Mouse (Mus musculus) ES-CJ7 (cell line): ENCODE measurements around the gene Sugt1.

ENCODE experiments used
- DNase-seq: peaks from one replicate; pipeline ENCODE4 v3.0.0; 2011; ENCODE audit warnings: low read depth, low spot score

Sugt1 gene

DNA sequence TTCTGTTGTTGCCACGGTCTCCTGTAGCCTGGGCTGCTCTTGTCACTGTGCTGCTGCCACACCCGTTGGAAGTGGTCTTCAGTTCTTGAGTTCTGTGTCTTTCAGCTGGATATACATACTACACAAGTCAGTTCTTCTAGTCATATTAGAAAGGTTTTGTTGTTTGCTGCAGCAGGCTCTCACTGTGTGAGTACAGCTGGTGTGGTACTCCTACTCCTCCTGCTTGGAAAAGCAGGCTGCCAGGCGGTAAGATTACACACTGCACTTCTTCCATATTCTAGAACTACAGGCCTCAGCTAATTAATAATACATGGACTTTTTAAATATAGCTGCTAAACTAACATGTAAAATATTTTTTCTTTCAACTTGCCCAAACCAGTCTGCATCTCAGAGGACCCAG, 19.4 kb downstream of the Sugt1 start:
- DNase-seq, result no peak

DNA sequence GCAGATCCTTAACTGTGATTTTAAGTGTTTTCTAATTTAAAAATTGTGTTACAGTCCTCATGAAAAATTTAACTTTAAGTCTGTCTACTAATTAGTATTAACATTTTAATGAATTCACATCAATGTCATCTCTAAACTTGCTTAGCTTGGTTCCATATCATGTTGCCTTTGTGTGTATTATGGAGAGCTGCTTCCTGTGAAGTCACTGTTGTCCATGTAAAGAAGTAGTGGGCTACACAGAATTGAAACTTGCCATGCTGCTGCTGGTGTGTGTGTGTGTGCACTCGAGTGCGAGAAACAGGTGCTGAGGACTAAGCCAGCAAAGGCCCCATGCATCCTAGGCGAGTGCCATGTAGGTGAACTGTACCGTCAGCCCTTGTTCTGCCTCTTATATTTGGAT, 19.9 kb downstream of the Sugt1 start:
- no peak for DNase-seq

DNA sequence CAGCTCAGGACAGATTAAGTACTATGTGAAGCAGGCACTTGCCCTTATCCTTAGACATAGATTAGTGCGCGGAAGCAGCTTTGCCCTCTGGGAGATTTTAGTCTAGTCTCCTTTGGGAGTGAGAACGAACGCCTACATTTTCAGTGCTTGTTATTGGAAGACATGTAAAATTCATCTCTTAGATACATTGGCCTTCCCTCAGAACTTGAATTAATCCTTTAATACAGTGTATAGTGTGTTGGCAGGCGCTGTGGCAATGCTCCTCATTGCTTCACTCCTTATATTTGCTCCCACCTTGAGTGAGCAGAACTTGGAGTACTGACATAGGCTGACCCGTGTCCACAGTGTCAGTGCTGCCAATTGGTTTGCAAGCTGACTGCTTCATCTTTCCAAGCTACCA, 20.8 kb downstream of the Sugt1 start:
- DNase-seq, result no peak

DNA sequence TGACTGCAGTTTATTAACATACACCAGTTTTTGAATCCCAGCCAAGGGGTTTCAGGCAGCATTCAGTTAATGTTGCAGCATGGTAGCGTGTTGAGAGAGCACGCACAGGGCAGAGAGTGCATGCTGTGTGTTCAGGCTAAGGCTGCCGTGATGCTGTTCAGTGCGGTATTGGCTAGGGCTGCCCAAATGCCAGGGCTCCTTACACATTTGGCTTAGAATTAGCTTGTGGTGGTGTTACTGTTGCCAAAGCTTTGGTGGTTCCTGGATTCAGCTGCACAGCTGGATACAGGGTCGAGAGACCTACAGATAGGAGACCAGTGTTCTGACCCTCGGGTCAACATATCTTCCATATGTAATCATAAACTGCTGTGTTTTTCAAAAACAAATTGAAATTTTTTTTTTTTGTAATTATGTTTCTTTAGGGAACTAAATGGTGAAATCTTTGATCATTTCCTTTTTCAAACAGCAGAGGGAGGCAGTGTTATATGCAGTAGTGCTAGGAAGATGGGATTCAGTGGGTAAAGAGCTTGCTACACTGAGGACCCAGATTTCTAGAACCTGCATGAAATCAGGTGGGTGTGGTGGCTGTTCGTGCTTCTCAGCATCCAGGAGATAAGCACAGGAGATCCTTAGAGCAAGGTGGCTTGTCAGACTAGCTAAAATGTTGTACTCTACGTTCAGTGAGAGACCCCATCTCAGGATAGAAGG, 29.8 kb downstream of the Sugt1 start:
- DNase-seq, result peak; percentile 17

DNA sequence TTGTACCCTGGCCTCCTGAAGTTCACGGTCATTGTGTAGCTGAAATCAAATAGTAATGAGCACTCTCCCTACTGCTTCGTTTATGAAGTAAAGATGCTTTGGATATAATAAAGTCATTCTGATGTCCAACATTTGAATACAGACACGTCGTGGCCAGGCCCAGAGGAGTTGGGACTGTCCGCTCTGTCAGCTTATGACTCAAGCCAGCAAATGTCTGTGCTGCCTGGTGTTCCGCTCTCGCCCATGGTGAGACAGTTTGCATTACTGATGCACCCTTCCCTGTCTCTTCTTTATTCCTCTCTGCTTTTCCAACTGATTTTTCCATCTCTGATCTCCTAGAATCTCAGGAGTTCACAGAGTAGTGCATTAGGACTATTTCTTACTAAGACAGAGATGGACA, 32.3 kb downstream of the Sugt1 start:
- no peak for DNase-seq

DNA sequence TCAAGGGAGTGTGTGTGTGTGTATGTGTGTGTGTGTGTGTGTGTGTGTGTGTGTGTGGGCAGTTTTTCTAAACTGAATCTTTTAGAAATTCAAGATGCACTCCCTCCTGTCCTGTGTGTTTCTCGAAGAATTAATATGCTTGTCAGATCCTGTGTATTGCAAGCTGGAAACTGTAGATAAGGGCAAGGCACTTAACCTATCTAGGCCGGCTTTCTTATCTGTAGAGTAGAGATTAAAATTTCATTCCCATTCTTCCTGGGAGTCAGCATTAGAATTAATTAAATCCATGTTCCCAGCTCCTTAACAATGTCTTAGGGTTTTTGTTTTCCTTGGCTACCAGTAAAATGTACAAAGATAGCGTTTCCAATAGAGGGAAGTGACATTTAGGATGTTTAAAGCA, 33.7 kb downstream of the Sugt1 start:
- no peak for DNase-seq

DNA sequence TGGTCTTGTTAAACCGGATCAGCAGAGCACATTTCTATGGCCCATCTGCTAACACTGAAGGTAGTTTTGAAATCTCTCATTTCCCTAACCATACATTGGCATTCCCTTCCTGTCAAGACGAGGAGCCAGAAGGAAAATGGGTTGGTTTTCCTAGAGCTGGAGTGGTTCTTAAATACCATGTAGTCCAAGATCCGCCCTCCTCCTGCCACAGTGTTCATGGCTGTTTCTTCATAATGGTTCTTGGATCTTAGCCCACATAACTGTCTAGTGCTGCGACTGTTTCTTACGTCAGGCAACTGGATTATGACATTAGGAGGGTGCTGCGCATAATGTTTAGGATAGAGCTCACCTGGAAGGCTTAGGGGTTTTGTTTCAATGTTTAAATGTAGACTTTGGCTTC, 44.8 kb downstream of the Sugt1 start:
- DNase-seq, result no peak

DNA sequence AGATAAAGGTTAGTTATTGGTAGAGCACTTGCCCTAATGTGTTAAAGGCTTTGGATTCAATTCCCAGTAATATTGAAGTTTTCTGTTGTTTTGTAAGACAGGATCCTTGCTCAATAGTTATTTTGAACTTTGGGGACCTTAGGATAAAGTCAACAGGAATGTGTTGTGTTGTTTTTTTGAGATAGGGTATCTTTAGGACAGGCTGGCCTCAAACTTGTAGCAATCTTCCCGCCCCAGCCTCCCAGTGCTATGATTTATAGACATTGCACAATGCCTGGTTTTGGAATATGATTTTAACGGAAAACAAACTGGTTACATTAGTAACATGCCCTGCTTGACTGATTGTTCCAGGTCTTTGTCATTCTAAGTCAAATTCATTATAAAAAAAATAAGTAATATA, 45.7 kb downstream of the Sugt1 start:
- DNase-seq, result no peak

DNA sequence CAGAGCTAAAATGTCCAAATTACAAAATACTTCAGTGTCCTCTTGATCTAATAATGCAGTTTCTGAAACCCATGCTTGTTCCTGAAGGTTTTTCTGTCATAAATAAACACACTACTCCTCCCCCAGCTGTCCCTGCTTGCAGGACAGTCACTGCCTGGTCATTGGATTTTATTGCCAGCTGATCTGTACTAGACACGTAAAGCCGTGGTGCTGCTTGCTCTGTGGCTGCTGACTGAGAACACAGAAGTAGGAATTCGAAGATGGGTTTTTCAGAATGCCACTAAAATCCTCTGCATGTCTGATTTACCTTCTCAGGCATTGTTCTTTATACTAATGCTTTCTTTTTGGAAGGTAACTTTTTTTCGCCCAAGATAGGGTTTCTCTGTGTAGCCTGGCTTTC, 49.3 kb downstream of the Sugt1 start:
- DNase-seq, result no peak

DNA sequence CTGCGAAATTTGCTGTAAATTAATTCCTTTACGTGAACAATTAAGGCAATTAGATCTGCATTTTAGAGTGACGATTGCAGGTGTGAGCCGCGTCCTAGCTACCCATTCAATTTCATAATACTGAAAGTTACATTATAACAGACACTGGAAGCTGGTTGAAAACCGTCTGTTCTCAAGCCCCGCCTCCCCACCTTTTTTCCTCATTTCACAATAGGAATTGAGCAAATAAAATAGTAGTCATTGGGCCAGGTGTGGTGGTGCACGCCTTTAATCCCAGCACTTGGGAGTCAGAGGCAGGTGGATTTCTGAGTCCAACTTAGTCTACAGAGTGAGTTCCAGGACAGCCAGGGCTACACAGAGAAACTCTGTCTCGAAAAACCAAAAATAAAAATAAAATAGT, 54.6 kb downstream of the Sugt1 start:
- no peak for DNase-seq

DNA sequence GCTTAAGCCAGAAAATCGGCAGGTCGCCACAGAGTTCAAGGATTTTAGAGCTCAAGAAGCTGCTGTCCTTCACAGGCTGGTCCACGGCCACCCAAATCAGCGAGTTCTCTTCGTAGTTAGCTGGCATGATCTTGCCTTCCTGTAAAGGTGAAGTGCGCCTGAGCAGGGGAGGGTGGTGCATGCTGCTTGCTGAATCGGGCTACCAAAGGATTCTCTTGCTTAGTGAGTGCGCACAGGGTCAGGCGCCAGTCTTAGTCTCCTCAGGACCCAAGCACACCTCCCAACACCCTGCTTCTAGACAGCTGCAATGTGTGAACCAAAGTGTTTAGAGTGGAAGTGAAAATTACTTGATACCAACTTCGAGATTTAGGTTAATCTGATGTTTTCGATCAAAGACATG, 57.9 kb downstream of the Sugt1 start:
- no peak for DNase-seq

DNA sequence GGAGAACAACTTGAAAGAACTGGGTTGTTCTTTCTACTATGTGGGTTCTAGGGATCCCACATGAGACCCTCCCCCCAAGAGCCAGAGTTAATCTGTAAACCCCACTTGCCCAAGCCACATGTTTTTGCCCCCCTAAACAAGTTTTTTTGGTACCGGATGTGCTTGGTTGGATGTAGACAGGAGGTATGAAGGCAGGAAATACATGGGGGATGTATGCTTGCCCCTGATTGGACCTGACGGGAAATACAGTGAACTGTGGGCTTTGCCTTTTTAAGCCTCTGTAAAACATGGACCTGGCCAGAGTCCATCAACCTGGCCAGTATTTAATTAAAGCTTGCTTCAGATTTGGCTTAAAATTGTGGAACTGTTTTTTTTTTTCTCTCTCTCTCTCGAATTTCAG, 62.2 kb downstream of the Sugt1 start:
- no peak for DNase-seq

DNA sequence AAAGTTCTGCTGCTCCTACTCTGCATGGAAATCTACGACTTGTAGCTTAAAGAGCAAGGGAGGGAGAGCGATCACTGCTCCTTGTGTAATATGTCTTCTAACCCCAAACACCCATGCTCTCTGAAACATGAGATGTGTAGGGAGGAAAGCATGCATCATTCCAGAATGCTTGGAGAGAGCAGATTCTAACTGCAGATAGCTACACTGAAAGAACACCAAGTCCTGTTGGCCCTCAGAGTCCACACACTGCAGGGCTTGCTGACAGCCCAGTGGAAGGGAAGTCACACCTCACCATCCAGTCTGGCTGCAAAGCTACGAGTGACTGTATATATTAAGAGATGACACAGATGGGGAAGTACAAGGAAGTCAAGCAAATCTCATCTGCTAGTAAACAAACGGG, 65.2 kb downstream of the Sugt1 start:
- DNase-seq, result no peak

DNA sequence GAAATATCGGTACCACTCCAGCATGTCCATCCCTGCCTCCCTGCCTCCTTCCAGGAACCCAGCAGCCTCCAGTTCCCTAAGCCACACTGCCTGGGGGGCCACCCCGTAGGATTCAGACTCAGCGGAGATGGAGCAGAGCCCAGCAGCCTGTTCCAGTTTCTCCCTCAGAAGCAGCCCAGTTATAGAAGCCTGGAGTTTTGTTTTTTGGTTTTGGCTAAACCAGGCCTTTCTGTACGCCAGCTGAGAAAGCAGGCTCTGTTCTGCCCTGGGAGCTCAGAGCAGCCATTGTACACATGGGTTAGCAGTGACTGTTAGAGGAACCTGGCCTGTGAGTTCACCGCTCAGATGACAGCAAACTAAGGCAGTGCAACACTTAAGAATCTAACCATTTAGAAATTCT, 70.8 kb downstream of the Sugt1 start:
- DNase-seq, result no peak

DNA sequence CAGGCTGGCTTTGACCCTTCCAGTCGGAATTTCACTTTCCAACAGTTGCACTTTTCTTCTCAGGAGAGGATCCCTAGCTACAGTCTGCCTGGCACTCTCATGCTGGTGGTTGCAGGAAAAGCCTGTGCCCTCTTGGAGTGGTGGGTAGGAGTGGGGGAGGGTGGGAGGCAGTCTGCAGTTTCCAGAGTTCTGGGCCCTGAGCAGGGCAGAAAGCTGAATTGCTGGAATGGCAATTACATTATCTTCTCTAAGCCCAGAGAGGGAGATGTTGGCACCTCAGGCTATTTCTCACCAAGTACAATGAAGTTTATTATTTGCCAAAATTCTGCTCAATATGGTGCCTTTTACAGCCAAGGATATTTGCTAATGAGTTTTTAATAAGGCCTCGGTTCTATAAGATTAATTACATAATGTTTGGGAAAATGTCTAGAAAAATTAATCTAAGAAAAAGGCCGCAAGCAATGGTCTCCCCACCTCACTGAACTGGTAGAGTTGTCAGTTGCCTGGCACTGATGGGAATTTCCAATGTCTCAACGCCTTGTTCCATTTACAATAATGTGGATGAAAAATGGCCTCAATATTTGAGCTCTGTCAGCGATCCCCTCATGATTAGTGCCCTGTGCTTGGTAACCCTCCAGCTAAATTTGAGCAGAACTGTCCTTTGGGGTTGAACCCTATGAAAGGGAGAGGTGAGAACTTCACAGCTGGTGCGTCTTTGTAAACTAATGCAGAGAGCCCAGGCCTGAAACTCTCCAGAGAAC, 71.4 kb downstream of the Sugt1 start:
- no peak for DNase-seq

DNA sequence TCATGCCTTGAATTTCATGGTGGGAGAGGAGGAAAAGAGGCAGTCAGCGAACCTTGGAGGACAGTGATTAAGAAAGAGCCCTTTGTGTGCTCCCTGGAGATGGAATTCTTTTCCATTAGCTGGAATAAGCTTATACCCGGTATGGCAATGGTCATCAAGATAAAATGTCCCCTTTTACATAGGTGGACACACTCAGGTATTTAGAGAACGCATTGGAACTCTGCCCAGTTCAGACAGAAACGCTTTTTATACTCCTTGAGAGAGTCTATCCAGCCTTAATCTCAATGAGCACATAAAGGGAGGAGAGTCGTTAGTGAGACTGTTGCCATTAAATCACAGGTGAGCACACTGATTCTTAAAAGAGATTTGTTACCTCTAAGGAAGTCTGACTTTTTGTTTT, 73.0 kb downstream of the Sugt1 start:
- DNase-seq, result no peak

DNA sequence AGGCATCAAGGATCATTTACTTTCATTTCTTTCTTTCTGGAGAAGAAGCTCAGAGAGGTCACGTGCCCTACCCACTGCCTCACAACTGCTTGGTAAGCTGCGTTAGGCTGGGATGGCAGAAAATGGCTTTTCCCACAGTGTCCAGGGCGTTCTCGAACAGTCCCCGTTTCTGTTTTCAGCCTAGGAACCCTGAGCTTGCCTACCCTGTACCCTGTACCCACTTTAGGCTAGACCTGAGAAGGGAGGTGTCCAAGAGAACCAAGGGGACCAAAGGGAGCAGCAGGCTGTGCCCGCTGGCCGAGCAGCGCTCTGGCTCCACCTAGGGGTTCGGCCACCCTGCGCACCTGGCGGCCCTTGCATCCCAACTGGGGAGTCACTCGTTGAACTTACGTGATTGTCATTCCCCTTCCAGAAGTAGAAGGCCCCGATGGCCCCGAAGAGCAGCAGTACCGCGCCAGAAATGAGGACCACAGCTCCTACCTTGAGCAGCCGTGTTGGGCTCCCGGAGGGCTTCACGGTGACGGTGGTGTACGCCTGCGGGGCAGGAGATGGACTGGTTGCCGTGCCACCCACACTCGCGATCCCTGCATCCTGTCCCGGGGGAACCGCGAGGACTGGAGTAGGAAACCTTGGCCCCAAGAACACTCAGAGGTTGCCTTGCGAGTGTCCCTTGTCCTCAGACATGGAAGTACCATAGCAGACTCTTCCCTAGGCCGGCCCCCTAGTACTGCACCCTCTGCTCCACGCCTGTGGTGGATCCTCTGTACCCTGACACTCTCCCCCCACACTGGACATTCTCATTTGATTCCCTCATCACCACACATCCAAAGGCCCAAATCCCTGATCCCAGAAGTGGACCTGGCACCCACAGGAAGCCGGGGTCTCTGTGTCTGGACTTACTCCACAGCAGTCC, 73.8 kb downstream of the Sugt1 start:
- DNase-seq, result peak; percentile 44

DNA sequence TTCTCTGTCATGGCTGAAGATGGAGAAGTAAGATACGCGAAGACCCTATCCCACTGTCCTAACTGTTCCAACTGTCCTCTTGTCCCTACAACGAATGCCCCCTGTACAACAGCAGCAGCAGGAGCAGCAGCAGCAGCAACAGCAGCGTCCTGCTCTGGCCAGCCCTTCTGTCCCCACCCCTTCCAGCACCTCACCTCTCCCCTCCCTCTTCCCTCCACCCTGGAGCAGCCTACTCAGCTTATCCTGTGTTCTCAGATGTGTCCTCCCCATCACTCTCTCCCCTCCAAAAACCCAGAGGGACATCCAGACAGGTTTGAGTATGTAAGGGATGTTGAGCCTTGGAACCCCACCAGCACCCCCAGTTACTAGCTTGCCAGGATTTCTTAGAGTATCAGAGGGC, 74.5 kb downstream of the Sugt1 start, which contains the start of gene Cnmd:
TSS of gene Cnmd (minus strand) at position 170 of the 400 bp plus-strand sequence.
- no peak for DNase-seq

DNA sequence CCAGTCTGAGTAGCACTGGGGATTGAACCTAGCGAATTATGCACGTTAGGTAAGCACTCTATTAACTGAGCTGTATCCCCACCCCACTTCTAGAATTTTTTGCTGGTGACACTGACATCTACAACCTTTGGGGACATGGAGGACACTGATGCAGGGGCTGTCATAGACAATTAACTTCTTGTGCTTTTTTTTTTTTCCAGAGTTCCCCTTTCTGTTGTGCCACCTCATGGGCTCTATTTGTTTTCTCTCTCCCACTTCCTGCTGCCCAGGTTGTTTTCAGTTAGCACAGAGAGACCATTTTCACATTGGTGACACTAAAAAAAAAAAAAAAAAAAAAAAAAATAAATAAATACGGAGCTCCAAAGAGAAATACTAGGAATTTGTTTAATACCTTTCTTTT, 83.5 kb downstream of the Sugt1 start:
- DNase-seq, result no peak

DNA sequence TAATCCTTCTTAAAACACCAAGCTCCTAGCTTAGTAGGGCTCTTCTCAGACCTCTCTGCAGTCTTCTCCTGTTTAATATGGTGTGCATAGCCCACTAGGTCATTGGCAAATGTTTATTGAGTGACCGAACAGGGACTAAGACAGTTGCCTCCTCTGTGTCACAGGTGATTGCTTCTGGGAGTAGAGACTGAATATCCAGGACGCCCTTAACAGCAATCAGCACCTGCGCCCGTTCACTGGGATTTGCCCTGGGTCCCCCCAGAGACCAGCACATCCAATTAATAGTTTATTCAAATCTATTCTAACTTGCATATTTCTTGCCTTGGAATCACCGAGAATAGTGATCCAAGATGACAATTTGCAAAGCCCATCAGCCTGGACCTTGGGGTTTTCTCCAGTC, 85.1 kb downstream of the Sugt1 start:
- no peak for DNase-seq

DNA sequence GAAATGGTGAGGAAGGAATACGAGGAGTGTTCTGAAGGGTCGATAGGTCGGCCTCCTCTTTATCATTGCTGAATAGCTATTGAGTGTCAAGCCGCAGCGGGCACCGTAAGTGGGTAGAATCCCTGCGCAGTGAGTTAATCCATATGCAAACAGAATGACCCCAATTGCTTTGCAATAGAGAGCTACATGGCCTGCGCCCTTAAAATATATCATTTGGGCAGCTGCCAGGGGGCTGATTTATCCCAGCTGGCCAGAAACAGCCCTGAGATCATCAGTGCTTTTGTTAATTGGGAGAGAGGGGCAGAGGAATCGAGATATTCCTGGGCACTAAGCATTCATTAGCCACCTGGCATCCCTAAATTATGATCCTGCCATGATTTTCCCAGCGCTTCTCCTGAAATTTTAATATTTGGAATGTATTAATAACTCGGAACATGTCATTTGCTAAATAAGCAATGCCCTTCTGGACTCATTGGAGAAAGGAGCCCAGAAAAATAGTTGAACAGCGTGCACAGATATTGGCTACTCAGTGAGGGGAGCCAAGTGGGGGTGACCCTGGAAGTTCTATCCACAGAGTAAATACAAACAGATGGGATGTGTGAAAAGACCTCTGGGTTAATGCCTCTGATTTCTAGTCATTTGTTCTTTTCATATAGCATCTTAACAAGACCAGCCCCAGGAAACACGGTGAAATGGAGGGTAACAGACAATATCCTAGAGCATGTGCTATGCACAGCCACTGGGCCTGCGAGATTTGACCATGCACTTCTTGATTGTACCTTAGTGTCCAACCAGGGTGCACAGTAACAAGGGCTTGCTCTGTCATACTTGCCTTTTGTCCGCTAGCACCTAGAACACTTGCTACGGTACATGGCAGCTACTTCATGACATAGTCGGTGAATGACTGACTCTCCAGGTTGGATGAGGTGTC, 85.9 kb downstream of the Sugt1 start:
- no peak for DNase-seq
